Mouse (Mus musculus) forebrain, postnatal 0 days (tissue): ENCODE data around the gene Nt5dc3. TPM values are rescaled to one million over a fixed set of nuclear protein-coding genes. Genes with fewer than 3 reads are reported as not detected.
A peak's percentile ranks its signal among the peaks of the same experiment; 100 is the strongest.

Experiments
- ATAC-seq: fragments of 200-750 bp; cut with Nextera tagmentation; 2 replicates; pipeline ENCODE4 v1.8.0; 2017; ENCODE audit warnings: mild to moderate bottlenecking, moderate library complexity
- DNase-seq: peaks from one replicate; pipeline ENCODE4 v3.0.0-alpha.2; 2015
- H3K27ac ChIP-seq: fragments of 300-500 bp; sonication (generic); 2 replicates; pipeline ENCODE4 v1.5.1; 2014; ENCODE audit warnings: low read depth, mild to moderate bottlenecking, antibody characterized with exemption, low read length, moderate library complexity, mixed read lengths
- H3K27me3 ChIP-seq: fragments of 300-500 bp; sonication (generic); 2 replicates; pipeline ENCODE4 v1.6.1; 2014; ENCODE audit warnings: mild to moderate bottlenecking, low read length, mixed read lengths; ENCODE audit not compliant: insufficient read depth
- H3K36me3 ChIP-seq: fragments of 300-500 bp; sonication (generic); 2 replicates; pipeline ENCODE4 v1.6.1; 2014; ENCODE audit warnings: mild to moderate bottlenecking, moderate library complexity; ENCODE audit not compliant: insufficient read depth
- H3K4me1 ChIP-seq: fragments of 300-500 bp; sonication (generic); 2 replicates; pipeline ENCODE4 v1.6.1; 2014; ENCODE audit warnings: antibody characterized with exemption; ENCODE audit not compliant: insufficient read depth
- H3K4me2 ChIP-seq: fragments of 300-500 bp; sonication (generic); 2 replicates; pipeline ENCODE4 v1.6.1; 2014; ENCODE audit warnings: low read depth, mild to moderate bottlenecking, moderate library complexity
- H3K4me3 ChIP-seq: fragments of 300-500 bp; sonication (generic); 2 replicates; pipeline ENCODE4 v1.5.1; 2014; ENCODE audit warnings: low read depth, low read length, mixed read lengths
- H3K9ac ChIP-seq: fragments of 300-500 bp; sonication (generic); 2 replicates; pipeline ENCODE4 v1.6.1; 2014; ENCODE audit warnings: mild to moderate bottlenecking
- H3K9me3 ChIP-seq: fragments of 300-500 bp; sonication (generic); 2 replicates; pipeline ENCODE4 v1.6.1; 2016; ENCODE audit warnings: low read length
- CTCF ChIP-seq: sonication (generic); IDR thresholded peaks from 2 replicates; pipeline ENCODE4 v1.5.1; 2016; ENCODE audit warnings: antibody characterized with exemption, control low read depth, low read depth
- WGBS: fragments of 180-500 bp; shearing (Covaris S2); extraction: QIAGEN DNeasy Blood & Tissue Kit; methylation state at CpG from one replicate; pipeline ENCODE4 v1.1.7; 2014; 5-methylcytosine and 5-hydroxymethylcytosine counted together
- polyA plus RNA-seq: library from polyadenylated mRNA; unstranded; fragments of >200 nt; fragmentation: Nextera tagmentation; extraction: Ambion mirVana; gene quantifications from 2 replicates; pipeline ENCODE4 v1.2.1, GENCODE M21; 2015
- total RNA-seq: library from RNA; depleted of rRNA; stranded (reverse); fragments of >200 nt; gene quantifications from 2 replicates; pipeline ENCODE4 v1.2.3, GENCODE M21; 2014

The Nt5dc3 gene
- total and polyA plus RNA-seq, 2 experiments from 2014 or later = 9.3 to 42.2 TPM

GRCm38 (mm10) chr10:86755816-86756502 lies 22.8 kb upstream of the Nt5dc3 start:
- TF ChIP-seq CTCF = no peak
- no peak for ATAC-seq

GRCm38 (mm10) chr10:86757724-86758123 lies 21.1 kb upstream of the Nt5dc3 start:
- no peaks in the 10 kb centered on the region for H3K9me3 ChIP-seq
- no peaks in the 10 kb centered on the region for H3K36me3 ChIP-seq
- TF ChIP-seq CTCF = no peak
- H3K4me2 ChIP-seq = no peak overlapping the region
- DNase-seq (no peak), ATAC-seq (no peak)
- H3K27ac ChIP-seq = no peak overlapping the region
- no peaks in the 10 kb centered on the region for H3K4me1 ChIP-seq
- H3K4me3 ChIP-seq = no peak overlapping the region
- H3K27me3 ChIP-seq = no peaks in the 10 kb centered on the region
- WGBS = 98% methylated on average over 1 of the region's 1 CpGs
- H3K9ac ChIP-seq = no peak overlapping the region

More at GRCm38 (mm10) chr10:86755816-86756502, 22.8 kb upstream of the Nt5dc3 start:
- no peak overlapping the region for H3K4me3 ChIP-seq
- H3K36me3 ChIP-seq = no peaks in the 10 kb centered on the region
- no peak for DNase-seq
- no peak overlapping the region for H3K9ac ChIP-seq
- H3K27me3 ChIP-seq = no peaks in the 10 kb centered on the region
- no peaks in the 10 kb centered on the region for H3K9me3 ChIP-seq
- H3K4me2 ChIP-seq = no peak overlapping the region
- no peaks in the 10 kb centered on the region for H3K4me1 ChIP-seq
- no peak overlapping the region for H3K27ac ChIP-seq
- WGBS = 75% methylated on average over 6 of the region's 6 CpGs

DNA sequence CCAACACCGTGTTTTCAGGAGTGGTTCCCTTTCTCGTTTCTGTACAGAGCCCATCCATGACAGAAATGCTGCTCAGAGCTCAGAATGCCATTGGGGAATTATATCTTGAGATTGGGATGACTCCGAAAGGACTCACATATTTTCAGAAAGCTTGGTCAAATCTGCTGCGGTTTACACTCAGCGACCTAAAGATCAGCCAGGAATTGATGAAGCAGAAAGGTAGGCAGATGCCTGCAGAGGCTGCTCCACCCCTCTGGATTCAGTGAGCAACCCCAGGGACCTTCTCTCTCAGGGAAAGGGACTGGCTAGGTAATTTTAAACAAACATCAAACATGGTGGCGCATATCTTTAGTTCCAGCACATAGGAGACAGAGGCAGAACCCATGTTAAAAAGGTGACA lies 20.6 kb upstream of the Nt5dc3 start:
- 80% methylated on average over 6 of the region's 6 CpGs for WGBS
- no peak for DNase-seq
- no peak for TF ChIP-seq CTCF

DNA sequence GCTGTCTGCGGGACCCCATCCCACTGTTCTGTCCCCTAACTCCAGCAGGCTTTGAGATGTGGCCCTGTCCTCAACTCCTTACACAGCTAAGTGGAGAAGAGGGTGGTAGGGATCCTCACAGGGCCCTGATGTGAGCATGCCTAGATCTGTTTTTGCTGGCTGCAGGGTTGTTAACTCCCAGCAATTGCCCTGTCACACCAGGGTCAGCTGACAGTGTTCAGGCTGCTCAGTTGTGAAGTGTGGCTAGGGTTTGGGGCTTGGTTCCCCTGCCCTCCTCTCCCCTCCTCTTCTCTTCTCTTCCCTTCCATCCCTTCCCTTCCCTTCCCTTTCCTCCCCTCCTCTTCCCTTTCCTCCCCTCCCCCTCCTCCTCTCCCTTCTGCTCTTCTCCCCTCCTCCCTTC lies 17.6 kb upstream of the Nt5dc3 start:
- no peak overlapping the region for H3K27ac ChIP-seq
- no peaks in the 10 kb centered on the region for H3K36me3 ChIP-seq
- H3K4me3 ChIP-seq = no peak overlapping the region
- ATAC-seq (no peak), DNase-seq (no peak)
- 81% methylated on average over 1 of the region's 1 CpGs for WGBS
- H3K9ac ChIP-seq = no peak overlapping the region
- no peak for TF ChIP-seq CTCF
- no peaks in the 10 kb centered on the region for H3K27me3 ChIP-seq
- no peak overlapping the region for H3K4me2 ChIP-seq
- H3K9me3 ChIP-seq = no peaks in the 10 kb centered on the region
- no peaks in the 10 kb centered on the region for H3K4me1 ChIP-seq

More for the DNA sequence above, 20.6 kb upstream of the Nt5dc3 start:
- Histone ChIP-seq H3K27ac (no peak overlapping the region), H3K4me3 (no peak overlapping the region), H3K4me1 (no peaks in the 10 kb centered on the region), H3K36me3 (no peaks in the 10 kb centered on the region), H3K9me3 (no peaks in the 10 kb centered on the region), H3K4me2 (no peak overlapping the region), H3K27me3 (no peaks in the 10 kb centered on the region), H3K9ac (no peak overlapping the region)
- ATAC-seq = no peak

GRCm38 (mm10) chr10:86761722-86762383 lies 17.0 kb upstream of the Nt5dc3 start:
- TF ChIP-seq CTCF = no peak
- H3K27me3 ChIP-seq = no peaks in the 10 kb centered on the region
- H3K9me3 ChIP-seq = no peaks in the 10 kb centered on the region
- H3K36me3 ChIP-seq = no peaks in the 10 kb centered on the region
- DNase-seq (no peak), ATAC-seq (peak; percentile 66)
- H3K4me2 ChIP-seq = no peak overlapping the region
- H3K9ac ChIP-seq = no peak overlapping the region
- WGBS = 46% methylated on average over 7 of the region's 7 CpGs
- no peak overlapping the region for H3K4me3 ChIP-seq
- H3K4me1 ChIP-seq = no peaks in the 10 kb centered on the region
- H3K27ac ChIP-seq = no peak overlapping the region

- Histone ChIP-seq H3K9ac (no peak overlapping the region), H3K4me3 (no peak overlapping the region), H3K9me3 (no peaks in the 10 kb centered on the region), H3K36me3 (no peaks in the 10 kb centered on the region), H3K4me1 (no peaks in the 10 kb centered on the region), H3K27ac (no peak overlapping the region), H3K4me2 (no peak overlapping the region), H3K27me3 (no peaks in the 10 kb centered on the region)
- DNase-seq = no peak
- no peak for ATAC-seq
- WGBS = 68% methylated on average over 3 of the region's 3 CpGs
- no peak for TF ChIP-seq CTCF
These were observed 16.4 kb upstream of the Nt5dc3 start for GRCm38 (mm10) chr10:86762384-86762730.

DNA sequence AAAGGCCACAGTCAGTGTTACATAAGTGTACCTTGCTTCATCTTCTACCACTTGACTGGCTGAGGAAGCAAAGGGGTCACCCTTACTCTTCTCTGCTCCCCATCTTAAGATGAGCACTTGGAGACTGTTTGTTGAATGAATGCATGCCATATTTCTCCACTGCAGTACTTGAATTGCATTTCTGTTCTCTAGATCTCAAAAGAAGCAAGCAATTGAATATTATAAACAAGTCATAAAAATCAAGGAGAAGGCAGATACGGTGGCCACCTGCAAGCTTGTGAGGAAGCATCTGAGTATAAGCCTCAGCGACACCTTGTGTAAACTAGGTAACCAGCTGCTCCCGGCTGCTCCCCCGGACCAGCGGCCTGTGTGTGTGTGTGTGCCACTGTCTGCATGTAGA lies 15.1 kb upstream of the Nt5dc3 start, which contains the start of gene Gm49358:
Gm49358 (plus strand) TSS at position 301 of the 400 bp plus-strand sequence.
- no peak for ATAC-seq
- Histone ChIP-seq H3K9me3 (no peaks in the 10 kb centered on the region), H3K4me2 (no peak within 1 kb of the TSS), H3K27me3 (no peaks in the 10 kb centered on the region), H3K4me1 (no peaks in the 10 kb centered on the region), H3K9ac (no peak within 1 kb of the TSS), H3K4me3 (no peak within 1 kb of the TSS), H3K36me3 (no peaks in the 10 kb centered on the region), H3K27ac (no peak within 1 kb of the TSS)
- 98% methylated on average over 5 of the region's 5 CpGs for WGBS
- TF ChIP-seq CTCF = no peak
- no peak for DNase-seq
